Mouse (Mus musculus) embryonic facial prominence, embryonic 12.5 days (tissue): ENCODE measurements around the gene Rad18. TPM values are rescaled to one million over a fixed set of nuclear protein-coding genes. Genes with fewer than 3 reads are reported as not detected.

Experiments
- ATAC-seq: fragments of 200-750 bp; cut with Nextera tagmentation; 2 replicates; pipeline ENCODE4 v1.8.0; 2017; ENCODE audit not compliant: insufficient number of reproducible peaks, insufficient read depth, low FRiP score, low TSS enrichment
- H3K27ac ChIP-seq: fragments of 300-500 bp; sonication (generic); 2 replicates; pipeline ENCODE4 v1.5.1; 2016; ENCODE audit warnings: mild to moderate bottlenecking
- H3K27me3 ChIP-seq: fragments of 300-500 bp; sonication (generic); 2 replicates; pipeline ENCODE4 v1.6.1; 2016; ENCODE audit warnings: mild to moderate bottlenecking, moderate library complexity
- H3K36me3 ChIP-seq: fragments of 300-500 bp; sonication (generic); 2 replicates; pipeline ENCODE4 v1.6.1; 2016; ENCODE audit warnings: mild to moderate bottlenecking
- H3K4me1 ChIP-seq: fragments of 300-500 bp; sonication (generic); 2 replicates; pipeline ENCODE4 v1.6.1; 2016
- H3K4me2 ChIP-seq: fragments of 300-500 bp; sonication (generic); replicated peaks from 2 replicates; pipeline ENCODE4 v1.6.1; 2016; ENCODE audit warnings: mild to moderate bottlenecking, moderate library complexity
- H3K4me3 ChIP-seq: fragments of 300-500 bp; sonication (generic); 2 replicates; pipeline ENCODE4 v1.5.1; 2016; ENCODE audit warnings: mild to moderate bottlenecking
- H3K9ac ChIP-seq: fragments of 300-500 bp; sonication (generic); 2 replicates; pipeline ENCODE4 v1.6.1; 2016; ENCODE audit warnings: mild to moderate bottlenecking, moderate library complexity
- H3K9me3 ChIP-seq: fragments of 300-500 bp; sonication (generic); 2 replicates; pipeline ENCODE4 v1.6.1; 2016; ENCODE audit warnings: mild to moderate bottlenecking, moderate library complexity
- WGBS: fragments of 180-500 bp; shearing (Covaris S2); methylation state at CpG from one replicate; pipeline ENCODE4 v1.1.7; 2016; 5-methylcytosine and 5-hydroxymethylcytosine counted together
- polyA plus RNA-seq: library from polyadenylated mRNA; unstranded; fragments of >200 nt; fragmentation: Nextera tagmentation; extraction: Ambion mirVana; gene quantifications from 2 replicates; pipeline ENCODE4 v1.2.1, GENCODE M21; 2016

Rad18 gene
- polyA plus RNA-seq, 1 experiment from 2014 or later, result 49.2 TPM

- Histone ChIP-seq H3K27me3 (no peaks in the 10 kb centered on the region), H3K4me3 (no peak overlapping the region), H3K4me2 (no peak overlapping the region), H3K4me1 (no peaks in the 10 kb centered on the region), H3K9me3 (no peaks in the 10 kb centered on the region), H3K36me3 (peaks cover 26% of the 10 kb centered on the region), H3K9ac (no peak overlapping the region), H3K27ac (no peak overlapping the region)
- ATAC-seq, result no peak
- WGBS, result 85% methylated on average over 2 of the region's 2 CpGs
These were observed 12.4 kb downstream of the Rad18 start for GRCm38 (mm10) chr6:112684065-112684464.

- Histone ChIP-seq H3K4me3 (no peak overlapping the region), H3K4me2 (no peak overlapping the region), H3K27ac (no peak overlapping the region), H3K4me1 (no peaks in the 10 kb centered on the region), H3K27me3 (no peaks in the 10 kb centered on the region), H3K9ac (no peak overlapping the region), H3K36me3 (peaks cover 15% of the 10 kb centered on the region), H3K9me3 (no peaks in the 10 kb centered on the region)
- no peak for ATAC-seq
- 95% methylated on average over 5 of the region's 5 CpGs for WGBS
These were observed 64.4 kb downstream of the Rad18 start for GRCm38 (mm10) chr6:112632071-112632470.

GRCm38 (mm10) chr6:112630291-112630690 is 66.2 kb downstream of the Rad18 start:
- Histone ChIP-seq H3K4me3 (no peak overlapping the region), H3K4me1 (no peaks in the 10 kb centered on the region), H3K4me2 (no peak overlapping the region), H3K27me3 (no peaks in the 10 kb centered on the region), H3K9me3 (no peaks in the 10 kb centered on the region), H3K27ac (no peak overlapping the region), H3K36me3 (peaks cover 18% of the 10 kb centered on the region), H3K9ac (no peak overlapping the region)
- no peak for ATAC-seq
- WGBS, result 86% methylated on average over 4 of the region's 4 CpGs

GRCm38 (mm10) chr6:112628301-112628700 is 68.2 kb downstream of the Rad18 start:
- H3K4me3 ChIP-seq, result no peak overlapping the region
- no peak overlapping the region for H3K9ac ChIP-seq
- no peaks in the 10 kb centered on the region for H3K4me1 ChIP-seq
- ATAC-seq, result no peak
- H3K36me3 ChIP-seq, result peaks cover 26% of the 10 kb centered on the region
- no peaks in the 10 kb centered on the region for H3K9me3 ChIP-seq
- no peaks in the 10 kb centered on the region for H3K27me3 ChIP-seq
- no peak overlapping the region for H3K27ac ChIP-seq
- H3K4me2 ChIP-seq, result no peak overlapping the region
- 90% methylated on average over 8 of the region's 8 CpGs for WGBS

- Histone ChIP-seq H3K4me2 (no peak overlapping the region), H3K27me3 (no peaks in the 10 kb centered on the region), H3K9ac (no peak overlapping the region), H3K9me3 (no peaks in the 10 kb centered on the region), H3K4me1 (no peaks in the 10 kb centered on the region), H3K4me3 (no peak overlapping the region), H3K27ac (no peak overlapping the region), H3K36me3 (peaks cover 18% of the 10 kb centered on the region)
- 88% methylated on average over 4 of the region's 4 CpGs for WGBS
- ATAC-seq, result no peak
These were observed 74.2 kb downstream of the Rad18 start for GRCm38 (mm10) chr6:112622321-112622720.

- peaks cover 13% of the 10 kb centered on the region; the same call in 1 of the 2 replicates for H3K36me3 ChIP-seq
- H3K4me2 ChIP-seq, result no peak overlapping the region
- H3K9me3 ChIP-seq, result no peaks in the 10 kb centered on the region
- WGBS, result 90% methylated on average over 5 of the region's 5 CpGs
- H3K27ac ChIP-seq, result no peak overlapping the region
- ATAC-seq, result no peak
- no peak overlapping the region for H3K9ac ChIP-seq
- H3K27me3 ChIP-seq, result no peaks in the 10 kb centered on the region
- no peak overlapping the region for H3K4me3 ChIP-seq
- H3K4me1 ChIP-seq, result no peaks in the 10 kb centered on the region
These were observed 76.5 kb downstream of the Rad18 start for GRCm38 (mm10) chr6:112620027-112620426.

- Histone ChIP-seq H3K9ac (no peak overlapping the region), H3K36me3 (peaks cover 5% of the 10 kb centered on the region; the same call in 1 of the 2 replicates), H3K4me2 (no peak overlapping the region), H3K4me1 (no peaks in the 10 kb centered on the region), H3K27ac (no peak overlapping the region), H3K27me3 (no peaks in the 10 kb centered on the region), H3K4me3 (no peak overlapping the region), H3K9me3 (no peaks in the 10 kb centered on the region)
- ATAC-seq, result no peak
- 87% methylated on average over 4 of the region's 4 CpGs for WGBS
These were observed 78.7 kb downstream of the Rad18 start for GRCm38 (mm10) chr6:112617728-112618318.

GRCm38 (mm10) chr6:112609027-112609426 is 87.5 kb downstream of the Rad18 start:
- no peaks in the 10 kb centered on the region for H3K36me3 ChIP-seq
- H3K9ac ChIP-seq, result no peak overlapping the region
- 73% methylated on average over 4 of the region's 4 CpGs for WGBS
- H3K9me3 ChIP-seq, result no peaks in the 10 kb centered on the region
- ATAC-seq, result no peak
- no peaks in the 10 kb centered on the region for H3K27me3 ChIP-seq
- no peak overlapping the region for H3K4me3 ChIP-seq
- H3K4me1 ChIP-seq, result no peaks in the 10 kb centered on the region
- no peak overlapping the region for H3K4me2 ChIP-seq
- no peak overlapping the region for H3K27ac ChIP-seq

GRCm38 (mm10) chr6:112603866-112604265 is 92.6 kb downstream of the Rad18 start:
- no peaks in the 10 kb centered on the region for H3K27me3 ChIP-seq
- no peak overlapping the region for H3K27ac ChIP-seq
- no peak overlapping the region for H3K4me2 ChIP-seq
- no peak for ATAC-seq
- no peaks in the 10 kb centered on the region for H3K4me1 ChIP-seq
- no peaks in the 10 kb centered on the region for H3K36me3 ChIP-seq
- H3K4me3 ChIP-seq, result no peak overlapping the region
- no peak overlapping the region for H3K9ac ChIP-seq
- no peaks in the 10 kb centered on the region for H3K9me3 ChIP-seq

GRCm38 (mm10) chr6:112594971-112595370 is 101.5 kb downstream of the Rad18 start:
- Histone ChIP-seq H3K36me3 (no peaks in the 10 kb centered on the region), H3K4me3 (no peak overlapping the region), H3K9me3 (no peaks in the 10 kb centered on the region), H3K27me3 (no peaks in the 10 kb centered on the region), H3K4me2 (no peak overlapping the region), H3K27ac (no peak overlapping the region), H3K4me1 (no peaks in the 10 kb centered on the region), H3K9ac (no peak overlapping the region)
- no peak for ATAC-seq
- WGBS, result 82% methylated on average over 7 of the region's 7 CpGs

GRCm38 (mm10) chr6:112587912-112588311 is 108.6 kb downstream of the Rad18 start:
- Histone ChIP-seq H3K4me2 (no peak overlapping the region), H3K9ac (no peak overlapping the region), H3K27me3 (no peaks in the 10 kb centered on the region), H3K27ac (no peak overlapping the region), H3K4me1 (no peaks in the 10 kb centered on the region), H3K9me3 (no peaks in the 10 kb centered on the region), H3K4me3 (no peak overlapping the region), H3K36me3 (no peaks in the 10 kb centered on the region)
- ATAC-seq, result no peak
- 40% methylated on average over 1 of the region's 1 CpGs for WGBS

GRCm38 (mm10) chr6:112586999-112587398 is 109.5 kb downstream of the Rad18 start:
- Histone ChIP-seq H3K4me1 (no peaks in the 10 kb centered on the region), H3K36me3 (no peaks in the 10 kb centered on the region), H3K27me3 (no peaks in the 10 kb centered on the region), H3K4me2 (no peak overlapping the region), H3K9me3 (no peaks in the 10 kb centered on the region), H3K9ac (no peak overlapping the region), H3K27ac (no peak overlapping the region), H3K4me3 (no peak overlapping the region)
- no peak for ATAC-seq
- 79% methylated on average over 4 of the region's 4 CpGs for WGBS

GRCm38 (mm10) chr6:112584961-112585360 is 111.5 kb downstream of the Rad18 start:
- 76% methylated on average over 5 of the region's 5 CpGs for WGBS
- Histone ChIP-seq H3K9ac (no peak overlapping the region), H3K9me3 (no peaks in the 10 kb centered on the region), H3K4me1 (no peaks in the 10 kb centered on the region), H3K27me3 (no peaks in the 10 kb centered on the region), H3K4me3 (no peak overlapping the region), H3K36me3 (no peaks in the 10 kb centered on the region), H3K4me2 (no peak overlapping the region), H3K27ac (no peak overlapping the region)
- ATAC-seq, result no peak
